Mouse (Mus musculus) heart, adult 9 months (tissue): ENCODE data around the gene Mex3a.

Experiments used
- DNase-seq, 2 experiments: peaks; one replicate each; pipeline ENCODE4 v3.0.0; 2022; ENCODE audit warnings: low spot score in 2 of 2

Gene Mex3a

DNA sequence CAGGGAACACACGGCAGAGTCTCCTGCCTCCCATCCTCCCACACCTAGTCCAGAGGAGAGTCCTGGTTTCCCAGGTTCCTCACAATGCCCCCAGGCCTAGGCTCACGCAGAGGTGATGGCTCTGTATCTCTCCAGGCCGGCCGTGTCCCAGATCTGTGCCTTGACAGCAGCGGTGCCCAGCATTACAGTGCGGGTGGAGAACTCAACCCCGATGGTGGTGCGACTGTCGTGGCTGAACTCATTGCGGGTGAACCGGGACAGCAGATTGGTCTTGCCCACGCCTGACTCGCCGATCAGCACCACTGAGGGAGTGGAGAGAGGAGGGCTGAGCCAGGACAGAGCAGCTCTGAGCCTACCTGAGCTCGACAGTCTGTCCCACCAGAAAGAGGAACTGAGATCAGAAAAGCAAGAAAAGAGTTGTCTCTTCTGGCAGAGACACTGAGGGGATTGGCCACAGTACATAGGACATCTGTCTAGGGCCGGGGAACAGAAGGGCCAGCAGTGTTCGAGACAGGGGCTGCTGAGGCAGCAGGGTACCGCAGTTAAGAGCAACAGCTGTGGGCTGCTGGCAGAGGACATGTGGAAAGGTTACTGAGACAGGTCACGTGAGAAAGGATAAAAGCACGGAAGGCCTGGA lies 12.9 kb downstream of the Mex3a start:
- DNase-seq, result no peak

DNA sequence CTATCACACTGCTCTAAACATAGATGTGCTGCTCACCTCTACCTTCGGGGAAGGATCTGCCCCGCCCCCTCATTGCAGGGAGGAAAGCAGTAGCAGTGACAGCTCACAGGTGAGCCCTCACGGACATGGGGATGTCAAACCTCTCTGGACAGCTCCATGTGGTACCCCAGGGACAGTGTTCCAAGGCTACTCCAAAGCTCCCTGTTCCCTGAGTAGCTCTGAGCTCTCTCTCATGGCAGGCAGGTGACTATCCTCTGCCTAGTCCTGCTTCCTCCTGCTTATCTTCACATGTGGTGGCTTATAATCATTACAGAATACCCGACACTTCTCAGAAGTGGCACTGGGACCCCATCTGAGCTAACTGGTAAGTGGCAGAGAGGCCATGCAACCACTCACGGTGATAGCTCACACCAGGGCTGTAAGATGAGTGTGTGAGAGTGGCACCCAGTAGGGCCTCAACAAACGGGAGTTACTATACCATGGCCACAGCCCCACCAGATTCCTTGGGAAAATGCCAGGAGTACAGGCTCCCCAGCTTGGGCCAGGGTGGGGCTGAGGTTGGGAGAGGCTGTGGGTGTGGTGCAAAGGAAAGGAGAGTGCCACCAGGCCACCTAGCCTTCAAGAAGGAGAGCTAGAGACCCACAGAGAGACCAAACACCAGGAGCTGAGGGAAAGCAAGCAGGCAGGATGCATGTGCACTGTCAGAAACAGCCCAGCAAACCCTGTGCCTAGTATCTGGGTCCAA lies 14.7 kb downstream of the Mex3a start:
- no peak for DNase-seq

DNA sequence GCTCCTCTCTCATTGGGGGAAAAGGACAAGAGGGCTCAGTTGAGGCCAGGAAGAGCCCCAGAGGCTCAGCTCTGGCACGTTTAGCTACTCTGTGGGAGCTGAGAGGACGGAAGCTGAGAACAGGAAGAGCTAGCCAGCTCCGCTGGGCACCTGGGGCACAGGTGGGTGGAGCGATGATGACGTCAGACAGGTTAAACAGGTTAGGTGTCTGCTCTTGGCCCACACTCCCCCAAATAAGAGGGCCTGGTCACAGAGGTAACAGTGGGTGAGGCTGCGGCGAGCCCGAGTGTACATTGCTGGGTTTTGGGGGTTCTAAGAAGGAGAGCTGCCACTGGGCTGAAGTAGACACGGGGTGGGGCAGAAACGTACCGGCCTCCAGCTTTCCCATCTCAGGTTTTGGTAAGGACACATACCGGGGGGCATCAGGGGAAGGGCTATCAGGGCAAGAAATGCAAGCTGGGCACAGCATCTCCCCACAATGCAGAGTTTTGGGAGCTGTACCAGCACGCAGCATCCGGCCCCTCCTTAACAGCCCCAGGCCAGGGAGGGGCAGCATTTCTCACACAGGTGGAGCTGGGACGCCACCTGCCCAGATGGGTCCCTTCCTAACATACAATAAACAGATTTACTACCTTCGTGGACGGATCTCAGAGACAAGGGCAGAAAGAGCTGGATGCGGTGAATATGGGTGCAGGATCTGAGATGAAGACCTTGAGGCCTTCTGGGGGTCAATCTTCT lies 16.2 kb downstream of the Mex3a start, which contains the start of gene Rab25:
TSS of gene Rab25 (minus strand) at position 121 of the 738 bp plus-strand sequence.
- no peak for DNase-seq

DNA sequence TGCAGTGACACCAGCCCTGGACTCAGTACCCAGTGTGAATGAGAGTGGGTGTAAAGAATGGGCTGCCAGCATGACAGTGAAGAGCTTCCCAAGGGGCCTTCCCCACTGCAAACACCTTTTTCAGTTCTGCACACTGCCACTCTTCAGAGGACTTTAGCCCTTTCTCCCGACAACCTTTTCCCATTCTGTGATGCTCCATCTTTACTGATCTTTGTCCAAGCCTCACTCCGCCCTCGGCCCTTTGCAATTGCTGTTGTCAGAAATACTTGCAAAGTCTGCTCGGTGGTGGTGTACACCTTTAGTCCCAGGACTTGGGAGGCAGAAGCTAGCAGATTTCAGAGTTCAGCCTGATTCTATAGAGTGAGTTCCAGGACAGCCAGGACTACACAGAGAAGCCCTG lies 19.4 kb downstream of the Mex3a start:
- DNase-seq, result no peak

DNA sequence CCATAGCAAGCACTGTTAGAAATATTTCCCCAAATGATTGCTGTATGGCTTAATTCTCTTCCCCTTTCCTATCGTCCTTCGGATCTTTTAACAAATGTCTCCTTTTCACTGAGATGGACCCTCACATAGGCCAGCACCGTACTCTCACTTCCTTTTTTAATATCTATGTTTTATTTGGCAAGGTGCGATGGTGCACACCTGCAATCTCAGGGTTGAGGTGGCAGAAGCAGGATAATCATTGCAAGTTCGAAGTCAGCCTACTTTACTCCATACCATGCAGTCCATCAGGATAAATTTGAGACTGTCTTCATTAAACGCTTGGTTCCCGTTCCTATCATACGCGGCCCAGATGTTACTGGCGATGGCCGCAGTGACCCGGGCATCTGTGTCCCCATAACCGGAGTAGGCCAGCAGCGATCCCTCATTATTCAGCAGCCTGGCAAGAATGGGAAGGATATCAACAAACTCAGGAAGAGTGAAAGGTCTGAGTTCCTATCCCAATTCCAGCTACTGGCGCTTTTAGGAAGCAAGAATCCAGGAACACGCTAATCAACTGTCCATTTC lies 20.0 kb downstream of the Mex3a start:
- DNase-seq, result no peak

DNA sequence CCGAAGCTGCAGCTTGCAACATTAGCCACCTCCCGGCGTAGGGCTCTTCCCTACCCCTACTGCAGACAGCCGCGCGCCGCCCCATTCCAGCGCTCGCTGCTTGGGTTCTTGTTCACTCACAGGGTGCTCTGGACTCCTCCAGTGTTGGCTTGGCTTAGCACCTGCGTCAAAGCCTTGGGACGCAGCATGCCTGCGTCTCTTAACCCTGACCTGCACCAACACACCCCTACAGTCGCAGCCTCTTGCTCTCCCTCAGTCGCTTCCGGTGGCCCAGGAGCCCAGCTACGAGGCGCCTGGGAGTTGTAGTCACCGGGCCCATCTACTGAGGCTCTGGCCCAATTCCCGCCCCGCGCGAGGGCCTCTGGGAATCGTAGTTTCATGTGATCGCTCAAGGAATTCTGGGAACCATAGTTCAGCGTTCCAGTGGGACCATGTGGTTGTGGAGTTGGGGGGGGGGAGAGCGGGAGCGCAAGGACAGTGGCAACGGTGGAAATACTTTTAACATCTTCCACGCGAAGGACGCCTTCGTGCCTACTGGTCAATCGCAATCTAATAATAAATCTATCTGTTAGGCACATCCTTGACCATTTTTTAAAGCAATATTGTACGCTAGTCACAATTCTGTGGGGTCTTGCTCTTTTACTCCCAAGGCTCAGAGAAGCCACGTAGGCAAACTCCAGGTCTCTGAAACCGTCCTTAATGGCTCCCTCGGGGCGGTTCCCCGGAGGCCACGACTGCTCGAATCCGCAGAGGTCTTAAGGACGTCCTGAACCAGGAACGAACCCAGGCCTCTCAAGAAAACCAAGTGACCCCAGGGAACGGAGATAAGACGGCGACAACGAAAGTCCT lies 20.7 kb downstream of the Mex3a start, which contains the start of gene Lamtor2:
TSS of gene Lamtor2 (minus strand) at position 399 of the 849 bp plus-strand sequence.
- peak; percentile 97 to 99 for DNase-seq

DNA sequence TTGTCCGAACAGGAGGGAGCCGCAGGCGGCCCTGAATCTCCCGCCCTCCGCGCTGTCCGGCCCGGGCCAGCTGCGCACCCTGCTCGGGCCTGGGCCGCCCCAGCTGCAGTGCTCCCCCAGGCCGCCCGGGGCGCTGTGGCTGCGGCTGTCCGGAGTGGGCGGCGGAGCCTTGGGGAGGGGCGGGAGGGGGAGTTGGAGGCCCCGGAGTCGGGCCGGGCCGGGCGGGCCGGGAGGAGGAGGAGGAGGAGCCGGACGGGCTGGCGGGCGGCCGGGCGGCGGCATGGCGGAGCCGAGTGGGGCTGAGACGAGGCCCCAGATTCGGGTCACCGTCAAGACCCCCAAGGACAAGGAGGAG lies 21.3 kb downstream of the Mex3a start, which contains the start of gene Ubqln4:
TSS of gene Ubqln4 (plus strand) at position 234 of the 355 bp plus-strand sequence.
- peak; percentile 89 to 92 for DNase-seq

DNA sequence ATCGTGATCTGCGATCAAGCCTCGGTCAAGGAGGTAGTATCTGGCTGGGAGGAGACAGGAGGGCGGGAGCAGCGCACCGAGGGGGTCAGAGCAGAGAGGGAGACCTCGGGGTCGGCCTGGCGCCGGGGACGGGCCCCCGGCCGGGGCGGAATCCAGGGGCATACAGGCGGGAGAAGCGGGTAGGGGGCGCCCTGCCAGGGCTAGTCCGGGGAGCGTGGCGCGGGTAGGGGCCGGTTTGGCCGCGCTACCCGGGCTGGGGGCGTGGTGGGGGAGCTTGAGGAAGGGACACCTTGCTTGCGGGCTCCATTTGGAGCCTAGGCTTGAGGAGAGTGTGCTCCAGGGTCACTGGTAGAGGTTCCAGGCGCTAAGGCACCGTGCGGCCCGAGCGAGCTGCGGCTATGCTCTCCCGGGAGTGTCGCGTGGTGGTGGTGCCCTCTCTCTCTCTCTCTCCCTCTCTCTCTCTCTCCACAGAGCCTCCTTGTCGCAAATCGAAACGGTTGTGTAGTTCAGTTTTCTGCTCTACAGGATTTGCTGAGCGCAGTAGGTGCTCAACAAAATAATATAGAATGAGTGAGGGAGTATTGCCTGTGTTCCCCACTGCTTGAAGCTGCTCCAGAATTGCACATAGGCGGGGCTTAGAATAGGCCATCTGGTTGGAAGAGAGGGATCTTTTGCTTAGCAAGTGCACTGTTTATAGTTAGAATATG lies 21.8 kb downstream of the Mex3a start:
- peak in 1 of 2 experiments; percentile 36 for DNase-seq

DNA sequence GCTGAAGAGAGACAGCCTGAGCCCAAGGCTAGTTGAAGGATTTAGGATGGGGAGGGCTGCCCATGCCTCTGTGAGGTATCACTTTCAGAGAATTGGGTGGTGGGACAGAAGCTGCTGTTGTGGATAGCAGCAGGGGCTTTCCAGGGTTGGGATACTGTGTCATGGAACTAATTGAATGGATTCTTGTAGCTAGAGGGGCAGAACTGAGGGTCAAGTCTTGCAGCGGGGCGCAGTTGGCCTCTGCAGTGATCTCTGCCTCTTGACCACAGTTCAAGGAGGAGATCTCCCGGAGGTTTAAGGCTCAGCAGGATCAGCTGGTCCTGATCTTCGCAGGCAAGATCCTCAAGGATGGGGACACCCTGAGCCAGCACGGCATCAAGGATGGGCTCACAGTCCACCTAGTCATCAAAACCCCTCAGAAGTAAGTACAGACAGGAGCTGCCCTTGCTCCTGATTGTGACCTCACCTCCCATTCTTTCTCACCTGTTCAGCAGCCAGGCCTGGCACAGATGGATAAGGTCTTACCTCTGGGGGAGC lies 22.9 kb downstream of the Mex3a start:
- DNase-seq, result no peak

DNA sequence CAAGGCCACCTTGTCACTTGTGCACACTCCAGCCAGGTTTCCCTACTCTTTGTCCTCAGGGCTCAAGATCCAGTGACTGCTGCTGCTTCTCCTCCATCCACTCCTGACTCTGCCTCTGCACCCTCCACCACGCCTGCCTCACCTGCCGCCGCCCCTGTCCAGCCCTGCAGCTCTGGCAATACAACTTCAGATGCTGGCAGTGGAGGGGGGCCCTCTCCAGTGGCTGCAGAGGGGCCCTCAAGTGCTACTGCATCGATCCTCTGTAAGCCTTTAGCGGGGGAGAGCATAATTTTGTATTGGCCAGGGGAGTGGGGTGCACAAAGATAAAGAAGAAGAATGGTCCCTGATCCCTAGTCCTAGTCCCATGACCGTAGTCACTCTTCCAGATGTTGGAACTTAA lies 23.5 kb downstream of the Mex3a start:
- no peak for DNase-seq

DNA sequence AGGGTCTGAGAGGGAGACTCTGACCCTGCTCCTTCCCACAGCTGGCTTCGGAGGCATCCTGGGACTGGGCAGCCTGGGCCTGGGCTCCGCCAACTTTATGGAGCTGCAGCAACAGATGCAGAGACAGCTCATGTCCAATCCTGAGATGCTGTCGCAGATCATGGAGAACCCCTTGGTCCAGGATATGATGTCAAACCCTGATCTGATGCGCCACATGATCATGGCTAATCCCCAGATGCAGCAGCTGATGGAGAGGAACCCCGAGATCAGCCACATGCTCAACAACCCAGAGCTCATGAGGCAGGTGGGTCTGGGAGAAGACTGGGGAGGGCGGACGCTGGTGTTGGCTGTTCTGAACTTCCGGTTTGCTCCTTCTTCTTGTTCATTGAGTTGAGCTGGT lies 24.4 kb downstream of the Mex3a start:
- DNase-seq, result no peak

DNA sequence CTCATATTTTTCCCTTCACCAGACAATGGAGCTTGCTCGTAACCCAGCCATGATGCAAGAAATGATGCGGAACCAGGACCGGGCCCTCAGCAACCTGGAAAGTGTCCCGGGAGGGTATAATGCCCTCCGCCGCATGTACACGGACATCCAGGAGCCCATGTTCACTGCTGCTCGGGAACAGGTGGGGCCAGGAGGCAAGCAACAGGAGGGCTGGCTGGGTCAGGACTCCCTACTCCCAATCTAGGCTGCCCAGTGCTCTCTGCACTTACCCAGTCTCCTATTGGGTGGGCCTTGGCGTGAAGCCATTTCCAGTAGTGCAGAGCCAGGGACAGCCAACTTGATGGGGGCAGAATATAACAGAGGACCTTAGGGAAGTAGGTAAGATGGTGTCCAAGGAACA lies 27.4 kb downstream of the Mex3a start:
- DNase-seq, result no peak

DNA sequence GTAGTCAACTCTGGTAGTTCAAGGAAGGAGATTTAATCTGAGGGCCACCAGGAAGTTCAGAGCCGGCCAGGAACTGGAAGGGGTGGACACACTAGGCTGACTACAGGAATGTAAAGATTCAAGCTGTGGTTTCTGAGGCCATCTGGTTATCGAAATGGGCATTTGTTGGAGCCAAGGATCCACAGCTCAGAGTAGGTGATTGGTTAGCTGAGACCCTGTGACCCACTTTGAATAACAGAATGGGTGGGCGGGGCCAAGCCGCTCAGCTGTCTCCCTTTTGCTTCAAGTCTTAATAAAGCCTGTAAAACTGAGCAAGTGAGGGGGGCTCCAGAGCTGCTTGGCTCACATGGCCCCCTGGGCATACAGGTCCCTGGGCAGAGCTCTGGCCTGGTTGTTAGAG lies 29.8 kb downstream of the Mex3a start:
- DNase-seq, result no peak

DNA sequence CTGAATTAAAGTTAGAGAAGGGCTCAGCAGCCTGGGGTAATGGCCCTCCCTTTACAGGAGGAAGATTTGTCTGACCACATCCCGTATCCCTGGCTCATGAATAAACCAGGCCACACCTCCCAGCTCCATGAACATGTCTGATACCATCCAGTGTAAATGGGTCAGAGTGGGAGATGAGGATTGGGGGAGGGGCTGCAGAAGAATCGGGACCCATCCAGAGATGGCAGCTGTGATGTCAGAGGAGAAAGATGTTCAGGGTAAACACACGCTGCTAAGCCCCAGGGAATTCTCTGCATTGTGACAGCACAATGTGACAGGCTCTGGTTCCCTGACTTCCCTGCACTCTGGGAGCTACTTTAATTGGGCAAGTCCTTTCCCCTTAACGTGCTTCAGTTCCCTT lies 31.2 kb downstream of the Mex3a start:
- DNase-seq, result no peak

DNA sequence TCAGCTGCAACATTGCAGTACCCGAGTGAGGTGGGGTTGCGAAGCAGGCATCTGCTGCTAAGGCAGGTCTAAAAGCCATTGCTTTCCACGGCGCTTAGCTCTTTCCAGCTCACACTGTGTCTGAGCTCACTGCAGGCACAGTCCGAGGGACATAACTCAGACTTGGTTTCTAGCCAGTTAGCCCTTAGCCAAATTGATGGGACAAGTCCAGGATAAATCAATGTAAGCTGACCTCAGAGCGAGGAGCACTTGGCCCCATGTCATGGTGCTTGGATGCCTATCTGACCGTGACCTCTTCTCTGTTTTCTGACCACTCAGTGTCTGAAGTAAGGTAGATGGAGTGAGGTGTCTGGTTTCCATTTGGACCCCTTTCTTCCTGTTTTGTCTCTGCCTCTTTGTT lies 31.8 kb downstream of the Mex3a start:
- DNase-seq, result no peak

DNA sequence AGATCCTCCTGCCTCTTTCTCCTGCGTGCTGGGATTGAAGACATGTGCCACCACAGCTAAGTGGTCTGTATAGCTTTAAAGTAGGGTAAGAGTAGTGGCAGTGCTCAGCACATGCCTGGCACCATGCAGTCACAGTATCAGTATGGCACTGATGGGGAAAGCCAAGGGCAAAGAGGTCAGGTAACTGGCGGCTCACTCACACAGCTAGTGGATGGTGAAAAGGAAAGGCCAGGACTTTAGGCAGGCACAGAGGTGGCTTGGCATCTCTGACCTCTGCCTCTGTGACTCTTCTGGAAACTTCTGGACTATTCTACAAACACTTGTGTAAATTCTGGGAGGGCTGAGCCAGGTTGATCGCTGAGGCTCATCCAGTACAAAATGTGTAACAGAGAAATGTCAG lies 33.9 kb downstream of the Mex3a start:
- DNase-seq, result peak in 1 of 2 experiments; percentile 37

DNA sequence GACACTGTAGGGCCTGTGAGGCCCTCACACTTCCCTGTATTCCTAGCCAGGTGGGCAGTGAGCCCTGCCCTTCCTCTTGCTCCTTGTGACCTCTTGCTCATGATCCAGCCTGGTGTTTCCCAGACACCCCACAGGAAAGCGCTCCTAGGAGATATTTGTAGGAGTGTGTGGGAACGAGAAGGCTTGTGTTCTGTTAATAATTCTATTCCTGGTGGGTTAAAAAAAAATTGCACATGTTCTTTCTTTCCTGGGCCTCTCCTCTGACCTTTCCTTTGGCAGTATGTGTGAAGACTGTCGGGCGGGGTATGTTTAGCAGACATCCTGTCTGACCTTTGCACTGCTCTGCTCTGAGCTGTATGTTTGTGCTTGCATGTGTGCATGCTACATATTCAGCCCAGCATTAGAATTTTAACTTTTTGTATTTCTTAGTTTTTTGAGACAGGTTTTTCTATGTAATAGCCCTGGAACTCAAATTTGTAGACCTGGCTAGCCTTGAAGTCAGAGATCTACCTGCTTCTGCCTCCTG lies 34.4 kb downstream of the Mex3a start:
- DNase-seq, result no peak

DNA sequence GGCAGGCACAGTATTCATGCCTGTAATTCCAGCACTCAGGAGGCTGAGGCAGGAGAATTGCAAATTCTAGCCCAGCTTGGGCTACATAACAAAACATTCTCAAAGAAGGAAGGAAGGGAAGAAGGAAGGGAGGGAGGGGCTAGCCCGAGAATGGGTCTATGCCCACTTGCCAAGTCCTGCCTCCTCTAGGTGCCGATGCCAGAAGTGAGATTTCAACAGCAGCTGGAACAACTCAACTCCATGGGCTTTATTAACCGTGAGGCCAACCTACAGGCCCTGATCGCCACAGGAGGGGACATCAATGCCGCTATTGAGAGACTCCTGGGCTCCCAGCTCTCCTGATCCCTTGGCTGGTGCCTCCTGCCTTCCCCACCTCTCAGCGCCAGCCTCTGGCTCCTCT lies 35.7 kb downstream of the Mex3a start:
- DNase-seq, result peak in 1 of 2 experiments; percentile 45

DNA sequence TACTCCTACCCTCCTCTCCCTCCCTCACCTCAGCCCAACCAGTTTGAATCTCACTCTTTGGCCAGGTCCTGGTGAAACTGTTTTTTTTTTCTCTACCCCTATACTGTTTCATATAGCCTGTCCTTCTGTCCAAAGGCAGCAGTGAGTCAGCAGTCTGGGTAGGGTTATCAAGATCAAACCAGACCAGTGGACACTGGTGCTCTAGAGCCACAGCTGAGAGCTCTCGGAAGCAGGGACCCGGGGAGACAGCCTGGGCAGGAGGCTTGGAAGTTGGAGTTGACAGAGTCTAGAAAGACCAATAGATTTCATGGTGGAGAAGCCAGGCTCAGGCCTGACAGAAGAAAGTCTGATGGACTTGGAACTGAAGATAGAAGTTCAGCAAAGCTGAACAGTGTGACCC lies 36.4 kb downstream of the Mex3a start:
- no peak for DNase-seq

DNA sequence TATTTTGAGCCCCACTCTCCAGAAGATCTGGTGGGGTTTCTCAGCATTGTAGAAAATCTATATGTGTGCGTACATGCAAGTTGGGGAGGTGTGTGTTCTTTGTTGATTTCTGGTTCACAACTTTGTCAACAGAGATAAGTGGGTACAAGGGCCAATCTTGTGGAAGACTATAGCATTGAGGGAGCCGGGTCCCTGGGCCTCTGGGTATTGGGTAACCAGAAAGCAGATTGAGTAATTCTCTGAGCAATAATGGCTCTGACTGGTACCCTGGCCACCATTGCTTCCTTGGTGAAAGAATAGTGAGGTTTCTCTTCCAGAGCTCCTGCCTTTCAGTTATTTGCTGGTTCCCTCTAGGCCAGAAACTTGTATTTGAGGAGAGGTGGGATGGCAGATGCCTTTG lies 36.9 kb downstream of the Mex3a start:
- DNase-seq, result no peak
